Mouse (Mus musculus): ENCODE measurements around the gene Eef2kmt.

DNA sequence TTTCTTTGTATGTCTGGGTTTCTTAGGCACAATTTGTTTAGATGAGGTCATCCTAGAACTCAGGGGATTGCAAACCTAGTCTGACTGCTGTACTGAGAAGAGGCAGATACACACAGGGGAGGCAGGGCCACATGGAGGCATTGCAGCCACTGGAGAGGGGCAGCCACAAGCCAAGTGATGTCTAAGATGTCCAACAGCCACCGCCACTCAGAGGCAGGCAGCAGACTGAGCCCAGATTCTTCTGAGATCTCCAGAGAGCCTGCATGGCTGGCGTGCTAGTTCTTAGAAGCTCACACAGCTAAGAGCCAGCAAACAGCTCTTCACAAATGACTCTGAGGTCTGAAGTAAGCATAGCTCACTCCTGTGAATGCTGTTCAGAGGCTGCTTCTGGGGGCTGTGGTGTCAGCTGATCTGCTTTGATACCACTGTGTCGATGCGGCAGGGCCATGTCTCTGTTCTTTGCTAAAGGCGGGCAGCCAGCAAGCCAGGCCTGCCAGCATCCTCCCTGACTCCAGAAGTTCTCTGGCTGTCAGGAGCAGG lies 50.3 kb downstream of the Eef2kmt start:
- no peak for TF ChIP-seq CTCF (IDR thresholded peaks at IDR 0.05; ENCODE audit: borderline replicate concordance, insufficient read depth, low read depth, low read length)
- no peak for TF ChIP-seq POLR2A (IDR thresholded peaks at IDR 0.05; ENCODE audit: borderline replicate concordance, insufficient read depth, low read length)
